Mouse (Mus musculus) kidney, postnatal 0 days (tissue): ENCODE measurements around the gene Gm9970. TPM values are rescaled to one million over a fixed set of nuclear protein-coding genes. Genes with fewer than 3 reads are reported as not detected.

Experiments
- ATAC-seq: fragments of 200-750 bp; cut with Nextera tagmentation; replicated peaks from 2 replicates; pipeline ENCODE4 v1.8.0; 2017; ENCODE audit warnings: low read depth, moderate number of reproducible peaks, moderate TSS enrichment, moderate library complexity; ENCODE audit not compliant: low FRiP score
- DNase-seq: peaks from one replicate; pipeline ENCODE4 v3.0.0-alpha.2; 2016; ENCODE audit warnings: low spot score
- H3K27ac ChIP-seq: fragments of 300-500 bp; sonication (generic); 2 replicates; pipeline ENCODE4 v1.5.1; 2014; ENCODE audit warnings: mild to moderate bottlenecking
- H3K27me3 ChIP-seq: fragments of 300-500 bp; sonication (generic); 2 replicates; pipeline ENCODE4 v1.6.1; 2014; ENCODE audit warnings: low read length, mixed read lengths; ENCODE audit not compliant: insufficient read depth
- H3K36me3 ChIP-seq: fragments of 300-500 bp; sonication (generic); 2 replicates; pipeline ENCODE4 v1.6.1; 2014; ENCODE audit warnings: low read length, mixed read lengths; ENCODE audit not compliant: insufficient read depth
- H3K4me1 ChIP-seq: fragments of 300-500 bp; sonication (generic); replicated peaks from 2 replicates; pipeline ENCODE4 v1.6.1; 2014; ENCODE audit warnings: antibody characterized with exemption, low read length, mixed read lengths; ENCODE audit not compliant: insufficient read depth
- H3K4me2 ChIP-seq: fragments of 300-500 bp; sonication (generic); 2 replicates; pipeline ENCODE4 v1.6.1; 2014; ENCODE audit warnings: mild to moderate bottlenecking, low read length, moderate library complexity, mixed read lengths
- H3K4me3 ChIP-seq: fragments of 300-500 bp; sonication (generic); replicated peaks from 2 replicates; pipeline ENCODE4 v1.5.1; 2014; ENCODE audit warnings: low read depth, low read length
- H3K9ac ChIP-seq: fragments of 300-500 bp; sonication (generic); 2 replicates; pipeline ENCODE4 v1.6.1; 2014; ENCODE audit warnings: low read depth, low read length
- H3K9me3 ChIP-seq: fragments of 300-500 bp; sonication (generic); replicated peaks from 2 replicates; pipeline ENCODE4 v1.6.1; 2016; ENCODE audit warnings: low read length, inconsistent platforms, mixed read lengths
- CTCF ChIP-seq: IDR thresholded peaks from 2 replicates; pipeline ENCODE4 v1.5.1; 2016; ENCODE audit warnings: antibody characterized with exemption, low read depth, mild to moderate bottlenecking, moderate library complexity
- WGBS: fragments of 180-500 bp; shearing (Covaris S2); extraction: QIAGEN DNeasy Blood & Tissue Kit; methylation state at CpG from one replicate; pipeline ENCODE4 v1.1.7; 2014; 5-methylcytosine and 5-hydroxymethylcytosine counted together
- polyA plus RNA-seq: library from polyadenylated mRNA; unstranded; fragments of >200 nt; fragmentation: Nextera tagmentation; extraction: Ambion mirVana; gene quantifications from 2 replicates; pipeline ENCODE4 v1.2.1, GENCODE M21; 2015

Gm9970 gene
- polyA plus RNA-seq, 1 experiment from 2014 or later: 0.92 TPM

DNA sequence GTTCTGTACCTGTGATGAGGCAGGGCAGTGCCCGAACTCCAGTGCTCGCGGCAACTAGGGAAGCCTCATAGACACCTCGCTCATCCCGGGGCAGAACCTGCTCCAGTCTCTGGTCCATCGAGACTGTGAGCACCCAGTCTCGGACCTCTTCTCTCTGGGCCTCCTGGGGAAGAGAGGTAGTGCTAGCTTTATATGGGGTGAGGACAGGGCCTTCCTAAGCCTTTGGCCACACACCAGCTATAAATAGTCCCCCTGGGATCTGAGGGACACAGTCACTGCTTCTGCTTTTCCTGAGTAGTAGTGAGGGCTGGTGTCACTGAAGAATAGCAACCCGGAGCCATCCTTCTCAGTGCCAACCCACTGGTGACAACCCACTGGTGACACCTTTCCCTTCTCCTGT, 12.8 kb upstream of the Gm9970 start:
- no peak for ATAC-seq
- Histone ChIP-seq H3K36me3 (peaks cover 37% of the 10 kb centered on the region), H3K9ac (no peak overlapping the region), H3K4me3 (no peak overlapping the region), H3K9me3 (no peaks in the 10 kb centered on the region), H3K4me1 (0 out of 2 replicates have a peak, but pooled peaks cover 4% of the 10 kb centered on the region), H3K27me3 (no peaks in the 10 kb centered on the region), H3K4me2 (no peak overlapping the region), H3K27ac (no peak overlapping the region)
- 96% methylated on average over 8 of the region's 8 CpGs for WGBS
- DNase-seq: no peak
- no peak for TF ChIP-seq CTCF

DNA sequence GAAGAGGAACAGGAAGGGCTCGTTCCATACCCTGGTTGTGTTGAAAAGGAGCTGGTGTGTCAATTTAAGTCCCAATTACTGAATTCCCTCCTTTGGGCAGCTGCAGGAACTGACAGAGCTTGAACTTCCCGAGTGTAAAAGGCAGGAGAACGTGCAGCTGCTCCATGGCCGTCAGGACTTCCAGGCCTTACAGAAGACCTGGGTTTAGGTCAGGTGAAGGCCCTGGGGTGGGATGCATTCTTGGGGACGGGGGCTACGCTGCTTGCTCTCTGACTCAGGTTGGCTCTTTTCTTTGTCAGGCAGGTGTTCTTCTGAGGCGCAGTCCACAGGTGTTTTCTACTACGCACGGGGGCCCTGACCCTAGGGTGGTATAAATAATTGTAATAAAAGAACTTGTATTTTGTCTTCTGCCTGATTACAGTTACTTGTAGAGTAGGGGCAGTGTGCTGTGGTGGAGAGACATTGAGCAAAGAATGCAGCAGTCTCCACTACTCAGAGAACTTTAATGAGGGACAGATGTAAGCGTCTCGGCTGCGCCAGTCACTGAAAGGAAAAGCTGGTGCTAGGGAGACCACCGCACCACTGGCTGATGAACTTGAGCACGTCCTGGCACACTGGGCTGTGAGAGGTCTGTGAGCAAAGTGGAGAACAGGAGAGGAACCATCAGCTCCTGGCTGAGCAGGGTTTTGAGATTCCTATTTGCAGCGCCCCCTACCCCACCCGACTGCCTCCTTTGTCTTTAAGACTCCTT, 11.9 kb upstream of the Gm9970 start:
- WGBS: 74% methylated on average over 16 of the region's 16 CpGs
- 0 out of 2 replicates have a peak, but pooled peaks cover 4% of the 10 kb centered on the region for H3K4me1 ChIP-seq
- H3K27me3 ChIP-seq: no peaks in the 10 kb centered on the region
- H3K4me2 ChIP-seq: peak overlapping the region; percentile 49; the same call in 1 of the 2 replicates
- no peak overlapping the region for H3K27ac ChIP-seq
- no peak overlapping the region for H3K4me3 ChIP-seq
- H3K9ac ChIP-seq: no peak overlapping the region
- no peak for TF ChIP-seq CTCF
- peaks cover 44% of the 10 kb centered on the region for H3K36me3 ChIP-seq
- DNase-seq (no peak), ATAC-seq (no peak)
- no peaks in the 10 kb centered on the region for H3K9me3 ChIP-seq

- Histone ChIP-seq H3K4me3 (peak overlapping the region; percentile 20), H3K36me3 (peaks cover 52% of the 10 kb centered on the region), H3K9me3 (no peaks in the 10 kb centered on the region), H3K4me1 (0 out of 2 replicates have a peak, but pooled peaks cover 4% of the 10 kb centered on the region), H3K27ac (no peak overlapping the region), H3K27me3 (no peaks in the 10 kb centered on the region), H3K4me2 (peak overlapping the region; percentile 49), H3K9ac (peak overlapping the region; percentile 25; the same call in 1 of the 2 replicates)
- no peak for DNase-seq
- WGBS: 53% methylated on average over 10 of the region's 10 CpGs
- TF ChIP-seq CTCF: no peak
- ATAC-seq: 0 out of 2 replicates have a peak, but pooled peaks have one; percentile 0
These were observed 11.1 kb upstream of the Gm9970 start for GRCm38 (mm10) chr5:31252151-31252550.

- 16% methylated on average over 45 of the region's 47 CpGs for WGBS
- H3K4me2 ChIP-seq: peak within 1 kb of the TSS; percentile 49
- H3K9me3 ChIP-seq: no peaks in the 10 kb centered on the region
- DNase-seq (peak; percentile 52), ATAC-seq (peak; percentile 89)
- TF ChIP-seq CTCF: no peak
- no peaks in the 10 kb centered on the region for H3K27me3 ChIP-seq
- peaks cover 54% of the 10 kb centered on the region for H3K36me3 ChIP-seq
- H3K27ac ChIP-seq: no peak within 1 kb of the TSS; the same call in 1 of the 2 replicates
- peak within 1 kb of the TSS; percentile 20 for H3K4me3 ChIP-seq
- H3K4me1 ChIP-seq: 0 out of 2 replicates have a peak, but pooled peaks cover 4% of the 10 kb centered on the region
- peak within 1 kb of the TSS; percentile 25; the same call in 1 of the 2 replicates for H3K9ac ChIP-seq
These were observed 10.6 kb upstream of the Gm9970 start, which contains the start of gene Krtcap3 for GRCm38 (mm10) chr5:31251541-31252101. Gene Krtcap3 (plus strand): TSS chr5:31251691.

GRCm38 (mm10) chr5:31250716-31251115, 9.7 kb upstream of the Gm9970 start:
- peaks cover 59% of the 10 kb centered on the region for H3K36me3 ChIP-seq
- 38% methylated on average over 4 of the region's 4 CpGs for WGBS
- H3K27me3 ChIP-seq: no peaks in the 10 kb centered on the region
- 0 out of 2 replicates have a peak overlapping the region, but pooled peaks have one; percentile 25 for H3K9ac ChIP-seq
- no peak for TF ChIP-seq CTCF
- H3K27ac ChIP-seq: no peak overlapping the region
- DNase-seq: no peak
- H3K4me3 ChIP-seq: no peak overlapping the region
- no peak for ATAC-seq
- H3K4me1 ChIP-seq: 0 out of 2 replicates have a peak, but pooled peaks cover 4% of the 10 kb centered on the region
- no peaks in the 10 kb centered on the region for H3K9me3 ChIP-seq
- H3K4me2 ChIP-seq: no peak overlapping the region

GRCm38 (mm10) chr5:31242191-31242590, 1.2 kb upstream of the Gm9970 start:
- no peak for TF ChIP-seq CTCF
- no peaks in the 10 kb centered on the region for H3K9me3 ChIP-seq
- DNase-seq (no peak), ATAC-seq (no peak)
- H3K36me3 ChIP-seq: peaks cover 36% of the 10 kb centered on the region
- H3K9ac ChIP-seq: peak overlapping the region; percentile 98; the same call in 1 of the 2 replicates
- H3K27ac ChIP-seq: peak overlapping the region; percentile 99; the same call in 1 of the 2 replicates
- H3K4me2 ChIP-seq: peak overlapping the region; percentile 72
- WGBS: 14% methylated on average over 10 of the region's 10 CpGs
- peak overlapping the region; percentile 95 for H3K4me3 ChIP-seq
- no peaks in the 10 kb centered on the region for H3K27me3 ChIP-seq
- peaks cover 4% of the 10 kb centered on the region; the same call in 1 of the 2 replicates for H3K4me1 ChIP-seq
